Comparison of ENCODE assay signal across 27 mouse cellular contexts in genomic region chr3:73667245-73668131, GRCm38 (mm10). TPM values are rescaled to one million over a fixed set of nuclear protein-coding genes. Genes with fewer than 3 reads are reported as not detected.
A peak's percentile ranks its signal among the peaks of the same experiment; 100 is the strongest.
DNase-seq lines count a peak whose midpoint lies in the region; ATAC-seq and TF ChIP-seq lines count a peak whose summit lies in the region.
"Had no signal": no experiment of that assay in that cellular context is flagged by ENCODE, and none has a peak within 500 bp of the region (broad histone marks: within the 10 kb centered on the region; RNA-seq: fewer than 3 reads in every experiment).

No protein-coding gene starts in this region.

- no peak overlapping the region; the same call in 1 of the 2 replicates for H3K27ac ChIP-seq in lung, embryonic 14.5 days (ENCODE audit: low read depth)
- H3K27ac ChIP-seq in lung, embryonic 16.5 days (ENCODE audit: low read length) = peak overlapping the region; percentile 69
- H3K27ac ChIP-seq in intestine, embryonic 16.5 days (ENCODE audit: low read length) = no peak overlapping the region
- H3K27ac ChIP-seq in stomach, embryonic 15.5 days = no peak overlapping the region
- H3K27ac ChIP-seq: embryonic facial prominence, embryonic 13.5 days; embryonic facial prominence, embryonic 15.5 days; forebrain, embryonic 10.5 days; forebrain, embryonic 12.5 days had no signal

- WGBS in lung, embryonic 14.5 days = 53% methylated on average over 3 of the region's 3 CpGs
- WGBS in lung, adult 2 months = 71% methylated on average over 3 of the region's 3 CpGs
- WGBS in lung, embryonic 16.5 days = 50% methylated on average over 3 of the region's 3 CpGs
- 68% methylated on average over 3 of the region's 3 CpGs for WGBS in intestine, embryonic 16.5 days
- 55% methylated on average over 3 of the region's 3 CpGs for WGBS in stomach, embryonic 15.5 days

- no peaks in the 10 kb centered on the region for H3K27me3 ChIP-seq in lung, embryonic 14.5 days (ENCODE audit: insufficient read depth, low read length)
- H3K27me3 ChIP-seq in lung, embryonic 16.5 days (ENCODE audit: control insufficient read depth, insufficient read depth, low read depth, low read length) = no peaks in the 10 kb centered on the region
- no peaks in the 10 kb centered on the region for H3K27me3 ChIP-seq in intestine, embryonic 16.5 days (replicated peaks; ENCODE audit: control insufficient read depth, insufficient read depth, low read length)
- H3K27me3 ChIP-seq in stomach, embryonic 15.5 days (replicated peaks) = no peaks in the 10 kb centered on the region
- H3K27me3 ChIP-seq: embryonic facial prominence, embryonic 13.5 days; embryonic facial prominence, embryonic 15.5 days; forebrain, embryonic 12.5 days had no signal

- no peak for TF ChIP-seq CTCF in lung, embryonic 14.5 days (IDR thresholded peaks at IDR 0.05; ENCODE audit: low read depth)
- no peak for TF ChIP-seq CTCF in lung, adult 2 months (IDR thresholded peaks at IDR 0.05; ENCODE audit: insufficient read depth, low read length)

- H3K4me2 ChIP-seq in lung, embryonic 14.5 days = no peak overlapping the region
- 0 out of 2 replicates have a peak overlapping the region, but pooled peaks have one; percentile 6 for H3K4me2 ChIP-seq in lung, embryonic 16.5 days (ENCODE audit: low read depth, low read length)
- H3K4me2 ChIP-seq in intestine, embryonic 16.5 days (ENCODE audit: low read depth, low read length) = no peak overlapping the region
- no peak overlapping the region for H3K4me2 ChIP-seq in stomach, embryonic 15.5 days
- H3K4me2 ChIP-seq: embryonic facial prominence, embryonic 13.5 days; embryonic facial prominence, embryonic 15.5 days; forebrain, embryonic 12.5 days had no signal

- DNase-seq in lung, embryonic 14.5 days = peak; percentile 77
- DNase-seq in lung, adult 2 months = no peak
- DNase-seq in lung, postnatal 10 days = no peak
- no peak for DNase-seq in left cerebral cortex, adult 11 months (ENCODE audit: low spot score)
- no peak for DNase-seq in gastrocnemius, postnatal 4 days (ENCODE audit: low spot score in 2 of 2)
- DNase-seq: adrenal gland, adult 2 months; adrenal gland, postnatal 10 days; adrenal gland, postnatal 25 days; cerebellum, adult 11 months; cerebellum, adult 18-20 months; cerebellum, adult 8-10 months; cerebellum, adult 9-11 months; cerebellum, postnatal 14 days; cerebellum, postnatal 36 days; embryo, embryonic 11 days had no signal

- peak; percentile 90 for ATAC-seq in lung, embryonic 14.5 days (ENCODE audit: insufficient read depth)
- ATAC-seq in lung, embryonic 16.5 days (ENCODE audit: low read depth) = peak; percentile 88
- peak; percentile 46 for ATAC-seq in intestine, embryonic 16.5 days
- ATAC-seq in stomach, embryonic 15.5 days (ENCODE audit: insufficient read depth, low FRiP score, low read depth) = peak; percentile 47; the same call in 1 of the 2 replicates
- ATAC-seq: forebrain, embryonic 14.5 days had no signal

- H3K9me3 ChIP-seq in lung, embryonic 14.5 days (ENCODE audit: low read depth, low read length) = no peaks in the 10 kb centered on the region
- no peaks in the 10 kb centered on the region for H3K9me3 ChIP-seq in lung, embryonic 16.5 days (ENCODE audit: control insufficient read depth, low read length)
- H3K9me3 ChIP-seq in intestine, embryonic 16.5 days (ENCODE audit: control insufficient read depth, low read length) = no peaks in the 10 kb centered on the region
- H3K9me3 ChIP-seq in stomach, embryonic 15.5 days = no peaks in the 10 kb centered on the region
- H3K9me3 ChIP-seq: embryonic facial prominence, embryonic 13.5 days; embryonic facial prominence, embryonic 15.5 days; forebrain, embryonic 10.5 days; forebrain, embryonic 12.5 days had no signal

- no peak for TF ChIP-seq POLR2A in lung, adult 2 months (IDR thresholded peaks at IDR 0.05; ENCODE audit: borderline replicate concordance, extremely low read depth, low read depth, low read length)

- H3K4me3 ChIP-seq in lung, embryonic 14.5 days (ENCODE audit: low read depth, low read length) = no peak overlapping the region
- H3K4me3 ChIP-seq in lung, adult 2 months (replicated peaks; ENCODE audit: extremely low read depth, low read depth, low read length) = no peak overlapping the region
- H3K4me3 ChIP-seq in lung, embryonic 16.5 days (ENCODE audit: low read length) = no peak overlapping the region
- no peak overlapping the region for H3K4me3 ChIP-seq in intestine, embryonic 16.5 days (ENCODE audit: low read length)
- no peak overlapping the region for H3K4me3 ChIP-seq in stomach, embryonic 15.5 days (replicated peaks)
- H3K4me3 ChIP-seq: embryonic facial prominence, embryonic 13.5 days; embryonic facial prominence, embryonic 15.5 days; erythroblast, embryonic 14.5 days; forebrain, embryonic 10.5 days; forebrain, embryonic 12.5 days had no signal

- H3K36me3 ChIP-seq in lung, embryonic 14.5 days (ENCODE audit: insufficient read depth) = no peaks in the 10 kb centered on the region
- no peaks in the 10 kb centered on the region for H3K36me3 ChIP-seq in lung, embryonic 16.5 days (ENCODE audit: control insufficient read depth, insufficient read depth, low read length)
- no peaks in the 10 kb centered on the region for H3K36me3 ChIP-seq in intestine, embryonic 16.5 days (ENCODE audit: control insufficient read depth, insufficient read depth, low read length)
- H3K36me3 ChIP-seq in stomach, embryonic 15.5 days = no peaks in the 10 kb centered on the region
- H3K36me3 ChIP-seq: embryonic facial prominence, embryonic 13.5 days; embryonic facial prominence, embryonic 15.5 days; forebrain, embryonic 10.5 days; forebrain, embryonic 12.5 days had no signal

- no peaks in the 10 kb centered on the region; the same call in 1 of the 2 replicates for H3K4me1 ChIP-seq in lung, embryonic 14.5 days (ENCODE audit: insufficient read depth)
- H3K4me1 ChIP-seq in lung, adult 2 months (ENCODE audit: control insufficient read depth, insufficient read depth, low read length) = no peaks in the 10 kb centered on the region
- peaks cover 5% of the 10 kb centered on the region; the same call in 1 of the 2 replicates for H3K4me1 ChIP-seq in lung, embryonic 16.5 days (replicated peaks; ENCODE audit: control insufficient read depth, insufficient read depth, low read length)
- no peaks in the 10 kb centered on the region for H3K4me1 ChIP-seq in intestine, embryonic 16.5 days (ENCODE audit: control insufficient read depth, insufficient read depth, low read length)
- H3K4me1 ChIP-seq in stomach, embryonic 15.5 days = no peaks in the 10 kb centered on the region
- H3K4me1 ChIP-seq: embryonic facial prominence, embryonic 13.5 days; embryonic facial prominence, embryonic 15.5 days; forebrain, embryonic 10.5 days; forebrain, embryonic 12.5 days had no signal

- H3K9ac ChIP-seq in lung, embryonic 14.5 days = no peak overlapping the region
- H3K9ac ChIP-seq in lung, embryonic 16.5 days (ENCODE audit: low read length) = no peak overlapping the region
- H3K9ac ChIP-seq in intestine, embryonic 16.5 days (ENCODE audit: low read depth, low read length) = no peak overlapping the region
- no peak overlapping the region for H3K9ac ChIP-seq in stomach, embryonic 15.5 days
- H3K9ac ChIP-seq: embryonic facial prominence, embryonic 13.5 days; embryonic facial prominence, embryonic 15.5 days; forebrain, embryonic 12.5 days had no signal

RNA-seq across cellular contexts. Expression of gene Bche, which starts 40.7 kb away (rescaled TPM):
- polyA plus RNA-seq in lung, embryonic 14.5 days (2014; fragmentation: Nextera tagmentation; extraction: Ambion mirVana) = 8.0 and 8.8 TPM in 2 replicates
- 0.76 and 1.1 TPM in 2 replicates for polyA plus RNA-seq in lung, adult 2 months (2012; rRNA removed)
- 4.4 and 5.1 TPM in 2 replicates for polyA plus RNA-seq in lung, embryonic 16.5 days (2015; fragmentation: Nextera tagmentation; extraction: Ambion mirVana)
- polyA plus RNA-seq in intestine, embryonic 16.5 days (2015; fragmentation: Nextera tagmentation; extraction: Ambion mirVana) = 6.9 and 8.1 TPM in 2 replicates
- 12.0 TPM in 2 replicates for polyA plus RNA-seq in stomach, embryonic 15.5 days (2015; fragmentation: Nextera tagmentation; extraction: Ambion mirVana)
- total RNA-seq in gastrocnemius, postnatal 4 days (2021) = 10 to 100 TPM; 13.7 to 14.2 TPM
- total RNA-seq: common myeloid progenitor, adult 5-6 weeks; MEL had no signal
- polyA plus RNA-seq: C2C12; erythroblast, embryonic 14.5 days had no signal
